Mouse (Mus musculus): ENCODE measurements around the gene Fam83g. TPM values are rescaled to one million over a fixed set of nuclear protein-coding genes. Genes with fewer than 3 reads are reported as not detected.

Gene Fam83g
- polyA plus RNA-seq, 1 experiment from 2014 or later, result 0.13 TPM

DNA sequence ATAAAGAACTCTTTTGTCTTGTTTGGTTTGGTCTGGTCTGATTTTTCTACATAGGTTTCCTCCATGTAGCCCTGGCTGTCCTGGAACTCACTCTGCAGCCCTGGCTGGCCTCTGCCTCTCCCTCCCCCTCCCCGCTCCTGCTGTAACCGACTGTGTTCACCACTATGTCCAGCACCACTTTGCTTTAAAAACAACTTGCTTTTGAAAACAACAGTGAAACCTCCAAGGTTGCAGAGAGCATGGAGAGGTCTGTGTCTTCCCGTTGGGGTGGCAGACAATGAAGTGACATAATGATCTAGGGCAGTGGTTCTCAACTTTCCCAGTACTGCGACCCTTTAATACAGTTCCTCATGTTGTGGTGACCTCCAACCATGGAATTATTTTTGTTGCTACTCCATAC is 28.2 kb upstream of the Fam83g start:
- Histone ChIP-seq H3K9ac (no peak overlapping the region), H3K27me3 (no peaks in the 10 kb centered on the region), H3K4me2 (no peak overlapping the region), H3K4me1 (replicated peaks) (peaks cover 4% of the 10 kb centered on the region; the same call in 1 of the 2 replicates), H3K4me3 (no peak overlapping the region), H3K36me3 (no peaks in the 10 kb centered on the region), H3K27ac (no peak overlapping the region), H3K9me3 (no peaks in the 10 kb centered on the region)
- ATAC-seq (ENCODE audit: low FRiP score), result no peak
- 57% methylated on average over 4 of the region's 4 CpGs for WGBS

DNA sequence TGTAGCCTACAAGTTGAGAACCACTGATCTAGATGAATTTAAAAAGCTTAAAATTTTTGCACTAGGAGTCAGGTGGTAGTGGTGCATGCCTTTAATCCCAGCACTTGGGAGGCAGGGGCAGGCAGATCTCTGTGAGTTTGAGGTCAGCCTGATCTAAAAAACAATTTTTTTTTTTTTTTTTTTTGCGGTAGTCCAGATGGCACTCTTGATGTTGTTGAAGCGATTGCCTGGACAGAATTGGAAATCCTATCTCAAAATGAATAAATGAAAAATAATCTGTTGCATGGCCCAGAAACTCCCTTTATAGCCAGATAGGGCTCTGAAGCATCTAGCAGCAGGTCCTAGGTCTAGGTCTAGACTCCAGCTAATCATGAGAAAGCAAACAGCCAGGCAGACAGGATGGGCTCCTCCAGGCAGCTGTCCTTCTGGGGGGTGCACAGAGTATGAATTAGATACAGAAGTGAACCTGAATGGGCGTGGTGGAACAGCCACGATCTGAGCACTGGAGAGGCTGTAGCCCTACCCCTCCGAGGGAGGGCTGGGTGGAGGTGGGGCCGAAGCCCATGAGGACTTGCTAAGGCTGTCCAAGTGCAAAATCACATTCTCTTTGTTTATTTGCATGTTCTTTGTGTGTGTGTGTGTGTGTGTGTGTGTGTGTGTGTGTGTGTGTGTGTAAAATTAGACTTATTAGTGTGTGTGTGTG is 27.6 kb upstream of the Fam83g start:
- H3K27ac ChIP-seq, result no peak overlapping the region
- ATAC-seq (ENCODE audit: low FRiP score), result no peak
- no peak overlapping the region for H3K4me2 ChIP-seq
- 68% methylated on average over 6 of the region's 6 CpGs for WGBS
- no peak overlapping the region for H3K9ac ChIP-seq
- peaks cover 4% of the 10 kb centered on the region; the same call in 1 of the 2 replicates for H3K4me1 ChIP-seq (replicated peaks)
- no peak overlapping the region for H3K4me3 ChIP-seq
- H3K27me3 ChIP-seq, result no peaks in the 10 kb centered on the region
- no peaks in the 10 kb centered on the region for H3K9me3 ChIP-seq
- no peaks in the 10 kb centered on the region for H3K36me3 ChIP-seq

DNA sequence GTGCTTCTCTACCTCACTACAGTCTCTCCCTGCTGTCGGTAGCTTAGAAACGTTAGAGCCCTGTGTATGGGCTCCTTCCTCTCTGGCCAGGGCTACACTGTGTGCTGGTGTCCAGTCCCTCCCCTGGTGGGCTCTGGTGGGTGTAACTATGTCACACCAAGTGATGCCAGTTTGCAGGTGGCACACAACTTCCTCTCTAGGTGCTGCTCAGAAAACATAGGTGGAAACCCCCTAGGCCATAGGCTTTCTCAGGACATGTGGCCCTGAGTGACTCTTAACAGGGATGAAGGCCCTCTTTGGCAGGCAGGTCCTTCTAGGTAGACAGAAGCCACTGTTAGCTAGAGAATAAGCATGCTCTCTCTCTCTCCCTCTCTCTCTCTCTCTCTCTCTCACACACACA is 26.5 kb upstream of the Fam83g start:
- 80% methylated on average over 2 of the region's 2 CpGs for WGBS
- H3K27me3 ChIP-seq, result no peaks in the 10 kb centered on the region
- H3K36me3 ChIP-seq, result no peaks in the 10 kb centered on the region
- H3K4me2 ChIP-seq, result no peak overlapping the region
- H3K9ac ChIP-seq, result no peak overlapping the region
- no peak overlapping the region for H3K27ac ChIP-seq
- no peak overlapping the region for H3K4me3 ChIP-seq
- peaks cover 4% of the 10 kb centered on the region; the same call in 1 of the 2 replicates for H3K4me1 ChIP-seq (replicated peaks)
- H3K9me3 ChIP-seq, result no peaks in the 10 kb centered on the region
- no peak for ATAC-seq (ENCODE audit: low FRiP score)

DNA sequence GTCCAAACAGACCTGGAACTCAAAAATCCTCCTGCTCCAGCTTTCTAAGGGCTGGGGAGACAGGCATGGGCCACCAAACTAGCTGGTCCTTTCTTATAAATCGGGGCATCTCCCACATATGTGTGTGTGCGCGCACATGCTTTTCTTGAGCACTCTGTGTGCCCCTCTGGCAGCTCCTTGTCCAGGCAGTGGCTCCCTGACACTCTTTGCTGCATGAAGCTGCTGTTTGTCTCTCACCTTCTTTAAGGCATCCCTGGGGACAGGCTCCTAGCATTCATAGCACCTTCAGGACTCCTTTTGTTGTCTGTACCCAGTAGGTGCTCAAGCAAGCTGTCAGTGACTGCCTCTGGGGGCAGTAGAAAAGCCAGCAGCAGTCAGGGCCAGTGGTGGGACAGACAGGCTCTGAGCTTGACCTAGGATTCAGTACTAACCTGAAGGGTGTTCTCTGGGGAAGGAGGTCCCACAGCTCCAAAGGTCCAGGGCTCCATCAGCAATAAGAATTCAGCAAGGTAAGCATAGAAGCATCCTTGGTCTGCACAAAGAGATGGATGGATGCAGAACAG is 25.4 kb upstream of the Fam83g start:
- Histone ChIP-seq H3K4me3 (no peak overlapping the region), H3K27me3 (no peaks in the 10 kb centered on the region), H3K9ac (no peak overlapping the region), H3K9me3 (no peaks in the 10 kb centered on the region), H3K27ac (no peak overlapping the region), H3K4me2 (no peak overlapping the region), H3K4me1 (replicated peaks) (peaks cover 4% of the 10 kb centered on the region; the same call in 1 of the 2 replicates), H3K36me3 (no peaks in the 10 kb centered on the region)
- ATAC-seq (ENCODE audit: low FRiP score), result no peak
- 96% methylated on average over 3 of the region's 3 CpGs for WGBS

DNA sequence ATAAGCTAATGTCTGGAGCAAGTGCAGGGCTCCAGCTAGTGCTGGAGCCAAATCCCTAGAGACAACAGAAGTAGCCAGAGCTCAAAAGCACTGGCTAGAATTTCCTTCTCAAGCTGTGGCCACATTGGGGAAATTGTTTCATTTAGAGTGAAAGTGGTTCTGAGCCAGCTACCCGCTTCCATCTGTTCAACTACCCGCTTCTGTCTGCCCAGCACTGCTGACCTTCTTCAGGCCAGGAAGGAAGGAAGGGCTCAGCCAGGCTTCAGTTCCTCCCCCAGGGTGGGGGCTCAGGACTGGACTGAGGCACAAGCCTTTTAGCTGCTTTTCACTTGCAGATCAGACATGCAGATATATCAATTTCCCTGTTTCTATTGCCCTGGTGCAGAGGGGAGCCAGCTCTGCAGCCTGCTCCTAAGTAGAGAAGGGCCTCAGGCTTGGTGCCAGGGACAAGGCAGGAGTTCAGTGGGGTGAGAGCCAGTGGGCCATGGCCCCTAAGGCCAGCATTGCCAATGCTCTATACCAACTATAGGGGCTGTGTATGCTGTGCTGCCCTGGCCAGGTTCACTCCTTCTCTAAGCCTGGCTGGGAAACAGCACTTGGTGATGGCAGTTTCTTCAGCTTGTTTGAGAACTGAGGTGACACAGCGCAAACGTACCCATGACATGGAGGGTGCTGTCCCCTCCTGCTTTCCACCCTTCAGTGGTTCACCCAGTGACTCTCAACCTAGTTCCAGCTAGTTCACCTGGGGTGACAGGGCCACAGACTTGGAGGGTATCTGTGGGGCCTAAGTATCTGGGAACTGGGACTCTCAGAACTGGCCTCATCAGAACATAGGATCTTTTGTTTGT is 24.7 kb upstream of the Fam83g start:
- 89% methylated on average over 4 of the region's 4 CpGs for WGBS
- ATAC-seq (ENCODE audit: low FRiP score), result no peak
- no peak overlapping the region for H3K27ac ChIP-seq
- no peak overlapping the region for H3K4me3 ChIP-seq
- H3K27me3 ChIP-seq, result no peaks in the 10 kb centered on the region
- no peak overlapping the region for H3K4me2 ChIP-seq
- H3K9me3 ChIP-seq, result no peaks in the 10 kb centered on the region
- peaks cover 4% of the 10 kb centered on the region; the same call in 1 of the 2 replicates for H3K4me1 ChIP-seq (replicated peaks)
- H3K36me3 ChIP-seq, result no peaks in the 10 kb centered on the region
- no peak overlapping the region for H3K9ac ChIP-seq

DNA sequence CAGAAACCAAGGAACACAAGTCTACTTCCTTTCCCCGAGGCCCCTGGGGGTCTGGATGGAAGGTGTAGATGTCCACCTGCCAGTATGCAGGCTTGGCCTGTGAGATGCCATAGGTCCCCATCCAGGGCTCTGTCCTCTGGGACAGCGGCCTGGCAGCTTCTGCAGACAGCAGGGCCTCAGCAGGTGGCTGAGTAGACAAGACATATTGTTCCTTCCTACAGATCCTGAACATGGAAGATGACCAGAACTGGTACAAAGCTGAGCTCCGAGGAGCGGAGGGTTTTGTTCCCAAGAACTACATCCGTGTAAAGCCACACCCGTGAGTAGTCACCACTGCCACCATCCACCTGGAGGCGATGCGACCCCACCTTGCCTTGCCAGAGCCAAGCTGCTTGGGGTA is 23.9 kb upstream of the Fam83g start:
- peaks cover 4% of the 10 kb centered on the region; the same call in 1 of the 2 replicates for H3K4me1 ChIP-seq (replicated peaks)
- H3K4me3 ChIP-seq, result no peak overlapping the region
- no peak overlapping the region for H3K9ac ChIP-seq
- H3K27ac ChIP-seq, result no peak overlapping the region
- H3K36me3 ChIP-seq, result no peaks in the 10 kb centered on the region
- 91% methylated on average over 8 of the region's 8 CpGs for WGBS
- no peak overlapping the region for H3K4me2 ChIP-seq
- no peaks in the 10 kb centered on the region for H3K9me3 ChIP-seq
- no peaks in the 10 kb centered on the region for H3K27me3 ChIP-seq
- ATAC-seq (ENCODE audit: low FRiP score), result no peak

DNA sequence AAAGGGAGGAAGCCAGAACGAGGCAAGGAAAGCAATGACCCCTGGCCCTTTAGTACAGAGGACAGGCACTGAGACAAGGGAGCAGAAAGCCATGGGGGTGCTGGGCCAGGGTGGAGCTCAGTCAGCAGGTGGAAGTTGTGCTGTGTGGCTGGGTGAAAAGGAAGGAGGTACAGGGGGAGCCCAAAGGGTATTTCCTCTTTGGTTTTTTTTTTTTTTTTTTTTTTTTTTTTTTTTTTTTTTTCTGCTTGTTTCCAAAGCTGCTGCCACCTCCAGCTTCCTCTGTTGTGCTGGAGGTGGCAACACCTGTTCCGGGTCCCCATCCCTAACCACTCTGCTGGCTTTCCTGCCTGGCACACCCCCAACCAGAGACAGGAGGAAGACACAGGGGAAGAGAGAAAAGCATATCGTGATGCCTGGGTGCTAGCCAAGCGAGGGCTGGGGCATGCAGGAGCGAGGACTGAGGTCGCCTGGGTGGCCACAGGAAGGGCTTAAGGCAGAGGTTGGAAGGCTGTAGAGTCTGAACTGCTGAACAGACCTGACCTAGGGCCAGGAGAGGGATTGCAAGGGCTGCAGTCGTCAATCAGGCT is 23.0 kb upstream of the Fam83g start:
- Histone ChIP-seq H3K27ac (no peak overlapping the region), H3K9ac (no peak overlapping the region), H3K4me1 (replicated peaks) (peaks cover 4% of the 10 kb centered on the region; the same call in 1 of the 2 replicates), H3K4me2 (no peak overlapping the region), H3K9me3 (no peaks in the 10 kb centered on the region), H3K36me3 (no peaks in the 10 kb centered on the region), H3K4me3 (no peak overlapping the region), H3K27me3 (no peaks in the 10 kb centered on the region)
- ATAC-seq (ENCODE audit: low FRiP score), result no peak
- 76% methylated on average over 7 of the region's 7 CpGs for WGBS

DNA sequence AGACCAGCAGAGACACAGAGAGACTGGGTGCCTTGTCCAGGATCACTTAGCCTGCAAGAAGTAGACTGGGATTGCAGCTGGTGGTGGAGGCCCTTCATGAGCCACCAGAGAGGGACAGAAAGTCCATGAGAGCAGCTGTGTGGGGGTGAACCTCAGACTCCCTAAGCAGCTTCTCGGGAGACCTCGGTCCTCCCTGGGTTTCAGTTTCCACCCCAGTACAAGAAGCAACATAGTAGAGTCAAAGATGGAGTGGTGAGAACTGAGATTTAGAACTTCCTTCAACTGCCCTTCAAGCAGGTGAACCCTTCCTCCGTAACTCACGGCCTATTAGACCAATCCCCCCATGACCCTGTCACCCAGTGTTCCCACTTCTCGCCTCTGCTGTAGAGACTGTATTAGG is 21.7 kb upstream of the Fam83g start:
- no peak overlapping the region for H3K27ac ChIP-seq
- H3K4me3 ChIP-seq, result no peak overlapping the region
- no peaks in the 10 kb centered on the region for H3K36me3 ChIP-seq
- H3K4me1 ChIP-seq (replicated peaks), result peaks cover 4% of the 10 kb centered on the region; the same call in 1 of the 2 replicates
- 93% methylated on average over 5 of the region's 5 CpGs for WGBS
- no peak for ATAC-seq (ENCODE audit: low FRiP score)
- H3K9ac ChIP-seq, result no peak overlapping the region
- no peaks in the 10 kb centered on the region for H3K9me3 ChIP-seq
- H3K27me3 ChIP-seq, result no peaks in the 10 kb centered on the region
- H3K4me2 ChIP-seq, result no peak overlapping the region

DNA sequence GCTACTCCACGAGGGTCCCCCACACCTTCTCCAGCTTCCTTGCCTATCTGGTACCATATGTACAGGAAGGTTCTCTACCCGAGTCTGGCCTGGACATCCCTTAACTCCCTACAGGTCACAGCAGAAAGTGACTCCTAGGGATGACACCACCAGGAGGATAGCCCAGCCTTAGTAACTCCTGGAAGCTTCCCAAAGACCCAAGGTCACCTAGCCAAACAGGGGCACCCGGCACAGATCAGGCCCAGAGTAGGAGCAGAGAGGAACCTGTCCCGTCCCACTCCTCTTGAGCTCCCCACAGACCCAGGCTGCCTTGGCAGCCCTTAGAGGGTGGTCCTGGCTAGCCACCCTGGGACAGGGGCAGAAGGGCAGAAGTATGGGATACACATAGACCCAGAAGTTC is 18.5 kb upstream of the Fam83g start:
- Histone ChIP-seq H3K27me3 (no peaks in the 10 kb centered on the region), H3K4me1 (replicated peaks) (no peaks in the 10 kb centered on the region), H3K9ac (no peak overlapping the region), H3K9me3 (no peaks in the 10 kb centered on the region), H3K4me2 (no peak overlapping the region), H3K27ac (no peak overlapping the region), H3K36me3 (no peaks in the 10 kb centered on the region), H3K4me3 (no peak overlapping the region)
- no peak for ATAC-seq (ENCODE audit: low FRiP score)
- 88% methylated on average over 4 of the region's 4 CpGs for WGBS

DNA sequence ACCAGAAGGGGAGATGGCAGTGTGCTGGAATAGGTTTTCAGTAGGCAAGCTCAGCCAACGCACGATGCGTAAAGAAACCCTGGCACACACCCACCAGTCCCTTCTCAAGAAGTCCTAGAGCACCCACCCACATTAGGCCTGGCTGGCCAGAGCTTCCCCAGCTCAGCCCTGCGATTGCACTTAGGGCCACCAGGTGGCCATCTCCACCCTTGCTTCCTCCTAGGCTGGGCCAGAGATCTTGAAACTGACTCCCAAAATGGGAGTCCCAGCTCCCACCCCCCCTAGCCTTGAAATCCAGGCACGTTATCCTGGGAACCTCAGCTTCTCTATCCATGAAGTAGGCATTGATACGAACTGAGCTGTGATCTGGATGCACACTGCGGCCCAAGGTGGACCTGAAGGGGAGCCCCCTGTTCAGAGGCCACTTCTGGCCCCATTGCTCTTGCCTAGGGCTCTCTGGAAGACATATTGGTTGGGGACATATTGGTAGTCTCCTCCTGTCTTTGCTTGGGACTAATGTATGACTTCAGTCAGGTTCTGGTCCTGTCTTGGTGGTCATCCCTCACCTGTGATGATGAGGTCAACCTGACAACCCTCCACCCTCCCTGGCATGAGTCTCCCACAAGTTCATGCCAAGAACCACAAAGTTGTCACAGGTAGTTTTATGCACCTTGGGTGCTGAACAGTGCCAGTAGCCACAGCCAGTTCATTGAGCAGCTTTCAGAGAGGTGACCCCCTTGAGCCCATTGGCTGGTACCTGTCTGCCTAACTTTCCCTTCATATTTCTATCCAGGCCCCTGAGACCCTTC is 17.7 kb upstream of the Fam83g start:
- H3K4me1 ChIP-seq (replicated peaks), result no peaks in the 10 kb centered on the region
- ATAC-seq (ENCODE audit: low FRiP score), result no peak
- WGBS, result 43% methylated on average over 7 of the region's 7 CpGs
- no peaks in the 10 kb centered on the region for H3K9me3 ChIP-seq
- H3K4me2 ChIP-seq, result no peak overlapping the region
- no peaks in the 10 kb centered on the region for H3K27me3 ChIP-seq
- H3K36me3 ChIP-seq, result no peaks in the 10 kb centered on the region
- no peak overlapping the region for H3K9ac ChIP-seq
- H3K27ac ChIP-seq, result no peak overlapping the region
- no peak overlapping the region for H3K4me3 ChIP-seq

DNA sequence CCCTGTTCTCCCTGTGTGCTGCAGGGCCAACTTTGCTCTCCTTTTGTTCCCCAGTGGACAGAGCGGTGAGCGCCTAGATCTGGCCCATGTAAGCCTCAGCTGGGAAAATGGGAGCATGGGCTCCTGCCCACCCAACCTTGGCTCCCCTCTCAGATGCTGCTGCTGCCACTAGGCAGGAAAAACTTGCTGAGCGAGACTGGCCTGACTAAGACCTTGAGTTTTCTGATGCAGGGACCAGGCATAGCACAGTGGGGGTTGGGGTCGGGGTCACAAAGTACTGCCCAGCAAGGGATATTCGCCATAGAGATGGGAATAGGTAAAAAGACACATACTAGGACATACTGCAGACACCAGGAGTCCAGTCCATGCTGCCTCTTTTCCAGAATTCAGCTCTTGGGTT is 16.6 kb upstream of the Fam83g start:
- no peak overlapping the region for H3K27ac ChIP-seq
- WGBS, result 83% methylated on average over 5 of the region's 5 CpGs
- 0 out of 2 replicates have a peak, but pooled peaks cover 3% of the 10 kb centered on the region for H3K27me3 ChIP-seq
- no peak for ATAC-seq (ENCODE audit: low FRiP score)
- H3K4me2 ChIP-seq, result no peak overlapping the region
- H3K4me1 ChIP-seq (replicated peaks), result no peaks in the 10 kb centered on the region
- 0 out of 2 replicates have a peak overlapping the region, but pooled peaks have one; percentile 5 for H3K9ac ChIP-seq
- H3K9me3 ChIP-seq, result no peaks in the 10 kb centered on the region
- H3K4me3 ChIP-seq, result no peak overlapping the region
- H3K36me3 ChIP-seq, result no peaks in the 10 kb centered on the region

Measured in hindbrain, embryonic 13.5 days (tissue).